Mouse (Mus musculus) urinary bladder, postnatal 25 days (tissue): Measurements from ENCODE around the gene Plekha7.

ENCODE experiments used
- DNase-seq: peaks from one replicate; pipeline ENCODE4 v3.0.0; 2022; ENCODE audit warnings: low spot score

The Plekha7 gene

GRCm38 (mm10) chr7:116222288-116223009 is 85.7 kb downstream of the Plekha7 start:
- DNase-seq = no peak

GRCm38 (mm10) chr7:116221883-116222282 is 86.3 kb downstream of the Plekha7 start:
- DNase-seq = no peak

GRCm38 (mm10) chr7:116220103-116220707 is 88.0 kb downstream of the Plekha7 start:
- no peak for DNase-seq

GRCm38 (mm10) chr7:116217747-116218146 is 90.4 kb downstream of the Plekha7 start:
- DNase-seq = no peak

GRCm38 (mm10) chr7:116211904-116212303 is 96.3 kb downstream of the Plekha7 start:
- no peak for DNase-seq

GRCm38 (mm10) chr7:116209926-116210631 is 98.1 kb downstream of the Plekha7 start:
- no peak for DNase-seq

- no peak for DNase-seq
These were observed 99.3 kb downstream of the Plekha7 start for GRCm38 (mm10) chr7:116208880-116209279.

GRCm38 (mm10) chr7:116206806-116207571 is 101.2 kb downstream of the Plekha7 start:
- no peak for DNase-seq

GRCm38 (mm10) chr7:116205451-116205850 is 102.7 kb downstream of the Plekha7 start:
- no peak for DNase-seq

- no peak for DNase-seq
These were observed 106.0 kb downstream of the Plekha7 start for GRCm38 (mm10) chr7:116202033-116202681.

GRCm38 (mm10) chr7:116200951-116201351 is 107.2 kb downstream of the Plekha7 start:
- DNase-seq = no peak

- DNase-seq = no peak
These were observed 107.6 kb downstream of the Plekha7 start for GRCm38 (mm10) chr7:116200544-116200943.

- DNase-seq = no peak
These were observed 109.3 kb downstream of the Plekha7 start for GRCm38 (mm10) chr7:116198902-116199301.

GRCm38 (mm10) chr7:116198407-116198806 is 109.8 kb downstream of the Plekha7 start:
- DNase-seq = peak; percentile 35

- no peak for DNase-seq
These were observed 111.0 kb downstream of the Plekha7 start for GRCm38 (mm10) chr7:116196974-116197679.

- DNase-seq = no peak
These were observed 113.2 kb downstream of the Plekha7 start for GRCm38 (mm10) chr7:116194996-116195395.

- DNase-seq = peak; percentile 48
These were observed 115.2 kb downstream of the Plekha7 start for GRCm38 (mm10) chr7:116192966-116193365.

- DNase-seq = no peak
These were observed 116.0 kb downstream of the Plekha7 start for GRCm38 (mm10) chr7:116192096-116192595.

GRCm38 (mm10) chr7:116191138-116191537 is 117.0 kb downstream of the Plekha7 start:
- no peak for DNase-seq

- no peak for DNase-seq
These were observed 118.5 kb downstream of the Plekha7 start for GRCm38 (mm10) chr7:116189708-116190107.

GRCm38 (mm10) chr7:116188391-116188790 is 119.8 kb downstream of the Plekha7 start:
- DNase-seq = no peak
